Mouse (Mus musculus): ENCODE data around the gene Srcin1.

DNA sequence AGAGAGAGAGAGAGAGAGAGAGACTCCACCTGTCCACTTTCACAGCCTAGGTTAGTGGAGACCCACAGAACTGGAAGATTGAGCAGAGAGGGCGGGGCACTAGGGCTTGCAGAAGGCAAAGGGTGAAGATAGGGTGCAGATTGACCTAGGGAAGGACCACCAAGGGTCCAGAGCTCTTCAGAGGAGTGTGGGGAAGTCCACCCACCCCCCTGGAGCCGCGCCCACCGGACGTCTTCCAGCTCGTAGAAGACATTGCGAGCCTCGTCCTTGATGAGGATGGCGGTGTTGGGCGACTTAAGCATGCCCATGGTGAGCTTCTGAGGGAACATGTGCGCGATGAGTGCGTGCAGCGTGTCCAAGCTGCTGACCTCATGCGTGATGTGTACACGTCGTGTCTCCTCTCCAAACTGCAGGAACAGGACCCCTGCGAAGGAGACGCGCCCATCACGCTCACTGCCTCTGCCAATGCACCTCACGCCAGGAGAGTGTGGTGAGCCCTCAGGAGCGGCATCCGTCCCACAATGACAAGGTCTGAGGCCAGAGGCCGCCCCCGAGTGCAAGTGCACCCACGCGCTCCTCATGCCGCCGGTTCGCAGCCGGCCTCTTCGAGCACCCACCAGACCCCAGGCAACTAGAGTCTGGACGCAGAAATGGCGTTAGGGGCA lies 39.8 kb downstream of the Srcin1 start:
- TF ChIP-seq GATA1 (IDR thresholded peaks at IDR 0.05; ENCODE audit: low read length) (no peak), TAL1 (IDR thresholded peaks at IDR 0.05; ENCODE audit: low read length) (no peak)

Measured in erythroblast, embryonic 14.5 days (primary cell).